Mouse (Mus musculus): Measurements from ENCODE around the gene Atxn7.
A peak's percentile ranks its signal among the peaks of the same experiment; 100 is the strongest.

The Atxn7 gene

GRCm38 (mm10) chr14:14064486-14065141 lies 103.4 kb downstream of the Atxn7 start:
- peak; percentile 74 for DNase-seq (ENCODE audit: inconsistent ontology term)

GRCm38 (mm10) chr14:14065142-14065498 lies 103.9 kb downstream of the Atxn7 start:
- no peak for DNase-seq (ENCODE audit: inconsistent ontology term)

GRCm38 (mm10) chr14:14066241-14066640 lies 105.0 kb downstream of the Atxn7 start:
- DNase-seq (ENCODE audit: inconsistent ontology term): no peak

GRCm38 (mm10) chr14:14067648-14068472 lies 106.6 kb downstream of the Atxn7 start:
- DNase-seq (ENCODE audit: inconsistent ontology term): peak; percentile 40

- no peak for DNase-seq (ENCODE audit: inconsistent ontology term)
Measured at GRCm38 (mm10) chr14:14068553-14068952, 107.3 kb downstream of the Atxn7 start.

- peak; percentile 78 for DNase-seq (ENCODE audit: inconsistent ontology term)
Measured at GRCm38 (mm10) chr14:14070541-14071315, 109.5 kb downstream of the Atxn7 start.

GRCm38 (mm10) chr14:14071456-14071855 lies 110.2 kb downstream of the Atxn7 start:
- DNase-seq (ENCODE audit: inconsistent ontology term): no peak

- no peak for DNase-seq (ENCODE audit: inconsistent ontology term)
Measured at GRCm38 (mm10) chr14:14080604-14081194, 119.5 kb downstream of the Atxn7 start.

- DNase-seq (ENCODE audit: inconsistent ontology term): no peak
Measured at GRCm38 (mm10) chr14:14083811-14084210, 122.6 kb downstream of the Atxn7 start.

- no peak for DNase-seq (ENCODE audit: inconsistent ontology term)
Measured at GRCm38 (mm10) chr14:14086711-14087263, 125.5 kb downstream of the Atxn7 start.

- DNase-seq (ENCODE audit: inconsistent ontology term): no peak
Measured at GRCm38 (mm10) chr14:14087348-14087747, 126.1 kb downstream of the Atxn7 start.

GRCm38 (mm10) chr14:14088016-14088791 lies 127.0 kb downstream of the Atxn7 start:
- DNase-seq (ENCODE audit: inconsistent ontology term): no peak

GRCm38 (mm10) chr14:14090571-14090970 lies 129.3 kb downstream of the Atxn7 start:
- DNase-seq (ENCODE audit: inconsistent ontology term): no peak

- peak; percentile 71 for DNase-seq (ENCODE audit: inconsistent ontology term)
Measured at GRCm38 (mm10) chr14:14098330-14098980, 137.2 kb downstream of the Atxn7 start.

- DNase-seq (ENCODE audit: inconsistent ontology term): no peak
Measured at GRCm38 (mm10) chr14:14100773-14101280, 139.6 kb downstream of the Atxn7 start.

GRCm38 (mm10) chr14:14101296-14101695 lies 140.1 kb downstream of the Atxn7 start:
- no peak for DNase-seq (ENCODE audit: inconsistent ontology term)

- DNase-seq (ENCODE audit: inconsistent ontology term): no peak
Measured at GRCm38 (mm10) chr14:14104213-14104929, 143.1 kb downstream of the Atxn7 start.

GRCm38 (mm10) chr14:14104930-14105318 lies 143.7 kb downstream of the Atxn7 start:
- no peak for DNase-seq (ENCODE audit: inconsistent ontology term)

- DNase-seq (ENCODE audit: inconsistent ontology term): no peak
Measured at GRCm38 (mm10) chr14:14110710-14111109, 149.5 kb downstream of the Atxn7 start.
